Mouse (Mus musculus): ENCODE results near the gene Sox21. TPM values are rescaled to one million over a fixed set of nuclear protein-coding genes. Genes with fewer than 3 reads are reported as not detected.

The Sox21 gene
- polyA plus RNA-seq, 1 experiment from 2014 or later, result not detected

DNA sequence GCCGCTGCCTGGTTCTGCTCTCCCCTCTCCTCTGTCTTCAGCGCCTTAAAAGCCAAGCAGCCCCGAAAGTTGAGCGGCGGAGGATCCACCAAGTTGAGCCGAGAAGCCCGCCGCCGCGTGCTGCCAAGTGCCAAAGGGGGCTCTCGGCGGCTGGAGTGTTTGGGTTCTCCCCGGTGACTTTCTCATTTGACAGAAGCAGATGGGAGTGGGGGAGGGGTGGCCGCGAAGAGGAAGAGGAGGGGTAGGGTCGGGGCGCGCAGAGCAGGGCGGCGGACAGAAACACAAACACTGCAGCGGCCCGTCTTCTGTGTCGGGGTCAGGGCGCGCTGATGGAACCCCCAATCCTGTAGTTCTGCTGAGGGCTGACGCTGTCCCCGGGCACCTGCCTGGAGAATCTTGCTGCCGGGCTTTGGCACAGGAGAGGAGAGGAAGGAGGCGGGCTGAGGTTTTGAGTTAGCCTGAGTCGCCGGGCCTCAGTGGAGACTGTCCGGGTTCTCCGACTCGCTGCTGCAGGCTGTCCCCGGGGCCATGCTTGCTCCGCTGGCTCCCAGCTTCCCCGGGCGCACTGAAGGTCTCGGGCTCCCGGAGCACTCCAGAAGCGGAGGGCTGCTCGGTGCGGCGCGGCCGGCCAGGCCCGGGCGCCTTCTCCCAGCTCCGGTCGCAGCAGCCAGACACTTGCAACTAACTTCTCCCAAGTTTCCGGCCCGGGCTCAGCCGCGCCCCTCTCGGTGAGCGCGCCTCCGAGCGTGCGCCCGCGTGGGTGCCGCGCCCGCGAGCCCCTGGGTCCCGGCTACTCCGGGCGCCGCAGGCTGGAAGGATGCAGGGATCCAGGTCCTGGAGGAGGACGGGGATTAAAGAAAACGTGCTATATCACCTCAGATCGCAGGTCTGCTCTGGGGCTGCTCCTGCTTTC is 601 bp downstream of the Sox21 start:
- Histone ChIP-seq H3K36me3 (ENCODE audit: insufficient read depth, low read length) (no peaks in the 10 kb centered on the region), H3K4me1 (replicated peaks; ENCODE audit: insufficient read depth, low read length) (peaks cover 22% of the 10 kb centered on the region), H3K4me2 (ENCODE audit: low read length) (peak overlapping the region; percentile 92), H3K27ac (no peak overlapping the region), H3K9me3 (replicated peaks; ENCODE audit: low read length) (no peaks in the 10 kb centered on the region), H3K9ac (ENCODE audit: low read depth, low read length) (no peak overlapping the region), H3K27me3 (ENCODE audit: insufficient read depth, low read length) (peaks cover 70% of the 10 kb centered on the region), H3K4me3 (replicated peaks; ENCODE audit: low read depth, low read length) (peak overlapping the region; percentile 47)
- no peak for DNase-seq (ENCODE audit: low spot score)
- under 1% methylated on average over 70 of the region's 73 CpGs for WGBS
- ATAC-seq (replicated peaks; ENCODE audit: low FRiP score, low read depth), result peak; percentile 58
- no peak for TF ChIP-seq CTCF (IDR thresholded peaks at IDR 0.05; ENCODE audit: low read depth)

DNA sequence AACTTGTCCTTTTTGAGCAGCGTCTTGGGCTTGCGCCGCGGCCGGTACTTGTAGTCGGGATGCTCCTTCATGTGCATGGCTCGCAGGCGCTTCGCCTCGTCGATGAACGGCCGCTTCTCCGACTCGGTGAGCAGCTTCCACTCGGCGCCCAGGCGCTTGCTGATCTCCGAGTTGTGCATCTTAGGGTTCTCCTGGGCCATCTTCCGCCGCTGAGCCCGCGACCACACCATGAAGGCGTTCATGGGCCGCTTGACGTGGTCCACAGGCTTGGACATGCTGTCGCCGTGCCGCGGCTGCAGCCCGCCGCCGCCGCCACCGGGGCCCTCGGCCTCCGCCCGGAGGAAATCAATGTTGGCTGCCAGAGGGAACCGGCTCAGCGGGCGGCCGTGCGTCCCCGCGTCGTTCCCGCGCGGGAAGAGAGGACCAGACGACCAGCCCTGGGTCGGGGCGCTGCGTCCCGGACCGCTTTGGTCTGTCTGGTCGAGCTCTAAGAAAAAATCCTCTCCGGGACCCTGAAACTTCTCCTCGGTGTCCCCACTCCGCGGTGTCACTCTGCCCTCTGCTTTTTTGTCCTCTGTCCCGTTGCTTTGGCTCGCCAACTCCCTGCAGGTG is 1.4 kb downstream of the Sox21 start:
- Histone ChIP-seq H3K4me1 (replicated peaks; ENCODE audit: insufficient read depth, low read length) (peaks cover 22% of the 10 kb centered on the region), H3K4me2 (ENCODE audit: low read length) (peak overlapping the region; percentile 92), H3K4me3 (replicated peaks; ENCODE audit: low read depth, low read length) (peak overlapping the region; percentile 47), H3K27me3 (ENCODE audit: insufficient read depth, low read length) (peaks cover 78% of the 10 kb centered on the region), H3K36me3 (ENCODE audit: insufficient read depth, low read length) (no peaks in the 10 kb centered on the region), H3K27ac (no peak overlapping the region), H3K9ac (ENCODE audit: low read depth, low read length) (no peak overlapping the region), H3K9me3 (replicated peaks; ENCODE audit: low read length) (no peaks in the 10 kb centered on the region)
- no peak for TF ChIP-seq CTCF (IDR thresholded peaks at IDR 0.05; ENCODE audit: low read depth)
- DNase-seq (ENCODE audit: low spot score), result no peak
- 1% methylated on average over 62 of the region's 62 CpGs for WGBS
- ATAC-seq (replicated peaks; ENCODE audit: low FRiP score, low read depth), result no peak

GRCm38 (mm10) chr14:118234541-118235210 is 2.2 kb downstream of the Sox21 start:
- Histone ChIP-seq H3K4me2 (ENCODE audit: low read length) (peak overlapping the region; percentile 92), H3K4me3 (replicated peaks; ENCODE audit: low read depth, low read length) (peak overlapping the region; percentile 47), H3K27me3 (ENCODE audit: insufficient read depth, low read length) (peaks cover 78% of the 10 kb centered on the region), H3K9ac (ENCODE audit: low read depth, low read length) (no peak overlapping the region), H3K27ac (no peak overlapping the region), H3K9me3 (replicated peaks; ENCODE audit: low read length) (no peaks in the 10 kb centered on the region), H3K4me1 (replicated peaks; ENCODE audit: insufficient read depth, low read length) (peaks cover 22% of the 10 kb centered on the region), H3K36me3 (ENCODE audit: insufficient read depth, low read length) (no peaks in the 10 kb centered on the region)
- ATAC-seq (replicated peaks; ENCODE audit: low FRiP score, low read depth), result no peak
- no peak for TF ChIP-seq CTCF (IDR thresholded peaks at IDR 0.05; ENCODE audit: low read depth)
- no peak for DNase-seq (ENCODE audit: low spot score)
- WGBS, result under 1% methylated on average over 76 of the region's 84 CpGs

GRCm38 (mm10) chr14:118233786-118234540 is 2.9 kb downstream of the Sox21 start:
- Histone ChIP-seq H3K4me2 (ENCODE audit: low read length) (peak overlapping the region; percentile 92; the same call in 1 of the 2 replicates), H3K27ac (no peak overlapping the region)
- TF ChIP-seq CTCF (IDR thresholded peaks at IDR 0.05; ENCODE audit: low read depth), result no peak

DNA sequence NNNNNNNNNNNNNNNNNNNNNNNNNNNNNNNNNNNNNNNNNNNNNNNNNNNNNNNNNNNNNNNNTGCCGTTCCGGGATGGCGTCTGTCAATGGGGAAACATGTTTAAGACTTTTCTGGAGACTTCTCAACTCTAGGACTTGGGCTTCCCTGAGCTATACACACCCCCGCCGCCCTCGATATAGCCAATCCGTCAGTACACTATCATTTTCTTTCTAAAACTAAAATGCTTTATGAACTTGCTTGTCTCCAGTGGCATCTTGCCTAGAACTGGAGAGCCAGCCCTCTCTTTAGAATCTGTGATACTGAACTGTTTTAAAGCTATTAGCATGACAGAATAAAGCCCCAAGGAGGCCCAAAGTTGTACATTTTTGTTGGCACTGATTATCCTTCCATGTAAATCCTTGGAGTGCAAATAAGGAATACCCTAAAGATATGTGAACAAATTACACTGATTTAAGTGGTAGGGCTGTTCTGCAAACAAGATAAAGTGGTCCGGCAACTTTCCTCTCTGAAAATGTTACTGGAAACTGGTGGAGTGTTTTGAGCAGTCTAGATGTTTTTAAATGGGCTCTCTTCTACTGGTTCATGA is 4.4 kb downstream of the Sox21 start:
- 2% methylated on average over 8 of the region's 8 CpGs for WGBS
- H3K27ac ChIP-seq, result no peak overlapping the region
- DNase-seq (ENCODE audit: low spot score), result no peak

More at GRCm38 (mm10) chr14:118233786-118234540, 2.9 kb downstream of the Sox21 start:
- no peaks in the 10 kb centered on the region for H3K36me3 ChIP-seq (ENCODE audit: insufficient read depth, low read length)
- ATAC-seq (replicated peaks; ENCODE audit: low FRiP score, low read depth) (no peak), DNase-seq (ENCODE audit: low spot score) (no peak)
- H3K27me3 ChIP-seq (ENCODE audit: insufficient read depth, low read length), result peaks cover 78% of the 10 kb centered on the region
- no peak overlapping the region for H3K9ac ChIP-seq (ENCODE audit: low read depth, low read length)
- no peak overlapping the region; the same call in 1 of the 2 replicates for H3K4me3 ChIP-seq (replicated peaks; ENCODE audit: low read depth, low read length)
- 4% methylated on average over 26 of the region's 26 CpGs for WGBS
- peaks cover 22% of the 10 kb centered on the region for H3K4me1 ChIP-seq (replicated peaks; ENCODE audit: insufficient read depth, low read length)
- H3K9me3 ChIP-seq (replicated peaks; ENCODE audit: low read length), result no peaks in the 10 kb centered on the region

More for the DNA sequence above, 4.4 kb downstream of the Sox21 start:
- no peak overlapping the region for H3K4me2 ChIP-seq (ENCODE audit: low read length)
- H3K9me3 ChIP-seq (replicated peaks; ENCODE audit: low read length), result no peaks in the 10 kb centered on the region
- no peak overlapping the region for H3K9ac ChIP-seq (ENCODE audit: low read depth, low read length)
- no peak for TF ChIP-seq CTCF (IDR thresholded peaks at IDR 0.05; ENCODE audit: low read depth)
- no peak for ATAC-seq (replicated peaks; ENCODE audit: low FRiP score, low read depth)
- H3K36me3 ChIP-seq (ENCODE audit: insufficient read depth, low read length), result no peaks in the 10 kb centered on the region
- H3K4me1 ChIP-seq (replicated peaks; ENCODE audit: insufficient read depth, low read length), result peaks cover 22% of the 10 kb centered on the region
- H3K27me3 ChIP-seq (ENCODE audit: insufficient read depth, low read length), result peaks cover 82% of the 10 kb centered on the region
- no peak overlapping the region for H3K4me3 ChIP-seq (replicated peaks; ENCODE audit: low read depth, low read length)
